Mouse (Mus musculus) kidney, adult 2 months (tissue): ENCODE measurements around the gene Mast4.

ENCODE experiments used
- CTCF ChIP-seq: fragments of 200-500 bp; conservative IDR thresholded peaks from 2 replicates; pipeline ENCODE4 v1.5.1; 2011; ENCODE audit warnings: low read depth, mild to moderate bottlenecking, control low read depth, low read length, moderate library complexity, mixed read lengths; ENCODE audit not compliant: insufficient read depth, insufficient read length
- POLR2A ChIP-seq: fragments of 200-500 bp; IDR thresholded peaks from one replicate; pipeline ENCODE4 v1.6.1; 2011; ENCODE audit warnings: low read depth, low read length, control low read depth

DNA sequence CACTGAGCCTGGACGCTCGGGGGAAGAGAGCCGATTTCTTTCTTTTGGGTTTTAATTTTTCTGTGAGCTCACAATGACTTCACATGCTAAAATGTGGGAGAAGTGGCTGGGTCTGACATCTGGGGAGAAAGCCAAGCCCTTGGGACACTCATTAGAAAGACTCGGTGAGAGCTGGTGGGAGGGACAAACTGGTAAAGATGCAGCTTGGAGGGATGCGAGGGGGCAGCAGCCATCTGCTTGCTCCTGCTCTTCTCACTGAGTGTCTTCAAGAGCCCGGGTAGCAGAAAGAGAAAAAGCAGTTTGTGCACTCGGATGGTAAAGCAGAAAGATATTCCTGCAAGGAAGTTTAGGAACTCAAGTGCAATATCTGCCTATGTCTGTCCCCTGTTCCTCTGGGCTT, 34.9 kb upstream of the Mast4 start:
- TF ChIP-seq POLR2A: no peak
- TF ChIP-seq CTCF: no peak
